Mouse (Mus musculus): ENCODE data around the gene Rbfox1.
A peak's percentile ranks its signal among the peaks of the same experiment; 100 is the strongest.

The Rbfox1 gene

DNA sequence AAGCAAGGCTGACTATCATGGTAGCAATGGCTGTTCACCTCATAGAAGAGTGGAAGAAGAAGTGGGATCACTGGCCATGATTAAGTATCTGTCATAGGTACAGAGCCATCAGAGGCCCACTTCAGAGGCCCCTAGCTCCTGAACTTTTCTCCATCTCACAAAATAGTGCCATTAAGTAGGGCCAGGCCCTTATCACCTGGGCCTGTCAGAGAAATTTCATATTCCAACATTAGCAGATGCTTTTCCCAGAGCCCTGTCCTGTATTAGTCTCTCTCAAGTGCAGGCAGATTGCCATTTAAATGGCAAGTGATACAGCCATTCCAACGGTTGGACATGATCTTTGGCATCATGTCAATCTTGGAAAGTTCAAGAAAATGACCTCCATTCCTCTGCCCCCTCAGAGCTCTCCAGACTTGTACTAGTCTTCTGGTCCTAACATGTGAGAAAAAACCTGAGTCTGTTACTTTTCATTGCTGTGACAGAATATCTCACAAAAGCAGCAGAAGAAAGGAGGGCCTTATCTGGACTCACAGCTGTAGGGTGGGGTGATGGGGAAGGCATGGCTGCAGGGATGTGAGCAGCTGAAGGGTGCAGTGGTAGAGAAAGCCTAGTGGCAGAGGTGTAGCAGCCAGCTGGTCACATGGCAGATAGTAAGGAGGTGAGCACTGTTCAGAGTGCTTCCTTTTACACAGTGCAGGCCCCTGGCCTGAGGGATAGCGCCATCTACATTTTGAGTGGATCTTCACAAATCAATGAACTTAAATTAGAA is 210.6 kb downstream of the Rbfox1 start:
- DNase-seq (ENCODE audit: low read depth, low spot score), result peak; percentile 83

DNA sequence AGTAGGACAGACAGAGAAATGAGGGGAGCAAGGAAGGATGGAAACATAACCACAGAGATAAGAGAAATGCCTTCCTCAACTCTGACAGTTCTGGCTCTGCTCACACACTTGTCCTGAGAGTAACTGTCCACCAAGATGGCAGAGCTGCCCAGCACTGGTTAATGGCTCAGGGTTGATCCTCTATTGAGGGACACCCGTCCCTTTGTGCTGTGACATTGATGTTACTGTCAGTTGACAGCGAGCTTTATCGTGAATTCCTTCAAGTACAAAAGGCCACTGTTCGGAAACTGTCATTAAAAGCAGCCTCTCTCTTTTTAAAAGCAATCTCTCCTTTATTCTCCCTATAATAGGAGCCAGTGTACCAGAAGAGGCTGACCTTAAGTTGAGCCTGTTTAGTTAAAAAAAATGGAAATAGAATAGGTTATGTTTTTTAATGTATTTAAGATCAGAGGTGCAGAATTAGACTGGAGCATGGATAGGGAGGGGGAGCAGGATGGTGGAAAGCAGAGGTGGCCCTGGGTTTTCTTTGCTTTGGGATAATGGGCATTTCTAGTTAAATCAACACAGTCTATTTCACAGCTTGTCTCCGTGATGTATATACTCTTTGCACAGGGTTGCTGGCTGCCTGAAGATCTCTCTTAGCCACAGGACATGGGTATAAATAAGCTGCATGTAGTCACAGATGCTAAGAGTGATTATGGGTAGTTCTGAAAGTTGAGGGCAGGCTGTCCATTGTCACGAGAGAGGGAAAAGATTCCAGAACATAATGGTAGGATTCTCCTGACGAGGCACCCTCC is 212.3 kb downstream of the Rbfox1 start:
- no peak for DNase-seq (ENCODE audit: low read depth, low spot score)

DNA sequence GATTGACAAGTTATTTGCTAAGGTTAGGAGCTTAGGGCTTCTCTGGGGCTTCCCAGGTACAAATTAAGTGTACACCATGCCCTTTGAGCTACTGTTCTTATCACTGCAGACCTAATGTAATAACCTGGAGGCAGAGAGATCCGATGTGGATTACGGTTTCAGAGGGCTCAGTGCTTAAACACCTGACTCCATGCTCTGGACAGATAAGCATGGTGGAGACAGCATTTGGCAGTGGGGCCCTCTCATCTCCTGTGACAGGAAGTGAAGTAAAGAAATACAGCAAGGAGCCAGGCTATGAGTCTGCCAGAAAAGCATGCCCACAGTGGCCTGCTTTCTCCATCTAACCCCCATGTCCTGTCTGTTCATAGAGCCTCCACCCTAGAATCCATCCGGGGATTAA is 213.0 kb downstream of the Rbfox1 start:
- DNase-seq (ENCODE audit: low read depth, low spot score), result no peak

DNA sequence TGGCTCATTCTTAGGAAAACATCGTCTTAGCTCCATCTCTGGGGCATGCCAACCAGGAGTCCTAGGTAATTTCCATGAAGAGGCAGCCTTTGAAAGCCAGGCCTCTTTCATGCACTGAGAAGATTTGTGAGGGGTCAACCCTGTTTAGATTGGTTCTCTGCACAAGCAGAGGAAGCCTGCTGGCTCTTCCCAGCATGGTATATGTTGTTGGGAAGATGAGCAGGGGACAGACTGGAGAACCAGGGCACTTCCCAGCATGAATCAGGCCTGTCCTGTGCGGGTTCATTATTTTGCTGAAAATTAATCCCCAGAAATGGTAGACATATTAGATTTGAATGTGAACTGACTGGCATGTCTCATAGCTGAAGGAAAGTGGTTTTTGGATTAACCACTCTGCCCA is 214.4 kb downstream of the Rbfox1 start:
- DNase-seq (ENCODE audit: low read depth, low spot score), result no peak

DNA sequence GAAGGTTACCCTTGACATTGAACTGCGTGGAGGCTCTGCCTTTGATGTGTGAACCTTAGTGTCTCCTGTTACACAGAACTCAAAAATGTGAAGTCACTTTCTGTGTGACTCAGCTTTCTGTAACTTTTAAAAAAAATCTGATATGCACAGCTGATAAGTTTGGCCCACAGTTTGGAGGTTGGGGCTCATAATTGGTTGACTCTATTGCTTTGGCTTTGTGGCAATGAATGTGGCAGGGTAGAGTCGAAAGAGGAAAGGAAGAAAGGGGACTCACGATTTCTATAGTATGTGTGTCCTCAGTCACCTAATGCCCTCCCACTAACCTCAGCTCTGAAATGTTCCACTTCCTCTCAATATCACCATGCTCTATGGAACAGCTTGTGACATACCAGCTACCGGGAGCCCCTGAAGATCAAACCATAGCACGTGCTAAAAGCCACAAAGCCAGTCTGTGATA is 215.3 kb downstream of the Rbfox1 start:
- peak; percentile 46 for DNase-seq (ENCODE audit: low read depth, low spot score)

DNA sequence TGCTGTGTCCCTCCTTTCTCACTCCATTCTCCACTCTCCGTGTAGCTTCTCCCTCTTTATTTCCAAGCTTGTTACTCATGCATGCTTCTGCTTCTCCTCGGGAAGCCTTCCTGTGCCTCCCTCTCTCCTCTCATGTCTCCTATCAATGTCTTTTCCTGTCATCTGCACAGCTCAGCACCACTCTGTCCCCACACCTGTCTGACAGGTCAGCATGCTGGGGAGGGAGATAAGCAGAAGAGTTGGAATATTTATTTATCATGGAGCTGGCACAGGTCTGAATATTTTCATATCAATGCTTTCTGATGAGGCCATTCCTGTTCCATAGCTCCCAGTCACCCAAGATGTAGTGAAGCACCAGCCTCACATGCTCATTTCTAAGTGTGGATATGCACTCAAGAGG is 218.6 kb downstream of the Rbfox1 start:
- DNase-seq (ENCODE audit: low read depth, low spot score), result no peak

DNA sequence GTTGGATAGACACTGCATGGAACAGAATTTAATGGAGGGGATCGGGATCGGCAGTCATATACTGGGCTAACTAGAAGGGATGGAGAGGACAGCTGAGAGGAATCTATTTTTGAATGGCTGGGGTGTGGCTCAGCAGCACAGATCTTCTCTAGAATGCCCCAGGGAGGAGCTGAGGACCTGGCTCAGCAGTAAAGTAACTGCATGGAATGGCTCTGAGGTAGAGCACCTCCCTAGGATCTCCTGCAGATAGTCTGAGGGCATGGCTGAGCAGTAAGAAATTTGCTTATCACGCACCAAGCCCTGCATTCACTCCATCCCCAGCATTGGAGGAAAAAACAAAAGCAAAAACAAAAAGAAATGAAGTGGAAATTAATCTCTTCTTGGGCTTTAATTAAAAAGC is 225.0 kb downstream of the Rbfox1 start:
- DNase-seq (ENCODE audit: low read depth, low spot score), result no peak

DNA sequence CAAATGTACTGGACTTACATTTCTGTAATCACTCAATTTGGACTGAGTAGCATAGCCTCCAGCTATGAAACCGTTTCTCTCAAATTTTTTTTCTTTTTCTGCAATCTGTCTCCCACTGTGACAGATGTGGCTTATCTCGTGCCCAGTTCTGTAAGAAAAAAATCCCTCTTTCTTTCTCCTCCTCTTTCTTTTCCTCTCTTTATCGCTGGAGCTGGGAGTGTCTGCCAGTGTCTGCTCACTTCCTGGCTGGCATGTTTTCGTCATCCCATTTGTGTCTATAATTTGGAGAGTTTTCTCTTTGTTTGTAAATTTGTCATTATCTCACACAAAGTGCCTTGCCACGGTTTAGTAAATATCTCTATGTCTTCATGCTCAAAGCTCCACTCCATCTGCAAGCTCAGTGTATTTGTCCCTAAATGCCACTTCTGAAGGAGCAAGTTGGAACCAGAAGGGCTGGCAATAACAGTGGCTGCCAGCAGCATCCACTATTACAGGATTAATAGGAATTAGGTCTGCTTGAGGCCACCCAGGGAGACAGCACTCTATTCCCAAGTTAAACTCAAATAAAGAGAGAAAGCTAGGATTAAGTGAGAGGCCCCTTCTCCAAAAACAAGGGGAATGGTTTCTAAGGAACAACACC is 228.8 kb downstream of the Rbfox1 start:
- DNase-seq (ENCODE audit: low read depth, low spot score), result no peak

DNA sequence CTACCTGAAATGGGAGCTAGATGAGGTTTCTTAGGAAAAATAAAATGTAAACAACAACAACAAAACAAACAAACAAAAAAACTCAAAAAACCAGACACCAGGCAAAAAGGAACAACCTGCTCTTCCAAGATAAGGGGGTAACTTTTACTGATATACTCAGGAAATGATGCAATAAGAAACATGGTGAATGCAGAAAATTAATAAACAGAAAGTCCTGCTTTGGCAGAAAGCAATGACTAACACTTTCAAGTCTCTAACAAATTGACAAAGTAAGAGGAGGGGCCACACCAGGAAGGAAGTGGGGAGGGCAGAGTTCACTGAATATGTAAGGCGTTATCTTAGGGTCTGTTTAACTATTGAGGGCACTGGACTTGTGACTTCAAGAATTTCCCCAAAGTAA is 234.3 kb downstream of the Rbfox1 start:
- peak; percentile 20 for DNase-seq (ENCODE audit: low read depth, low spot score)

DNA sequence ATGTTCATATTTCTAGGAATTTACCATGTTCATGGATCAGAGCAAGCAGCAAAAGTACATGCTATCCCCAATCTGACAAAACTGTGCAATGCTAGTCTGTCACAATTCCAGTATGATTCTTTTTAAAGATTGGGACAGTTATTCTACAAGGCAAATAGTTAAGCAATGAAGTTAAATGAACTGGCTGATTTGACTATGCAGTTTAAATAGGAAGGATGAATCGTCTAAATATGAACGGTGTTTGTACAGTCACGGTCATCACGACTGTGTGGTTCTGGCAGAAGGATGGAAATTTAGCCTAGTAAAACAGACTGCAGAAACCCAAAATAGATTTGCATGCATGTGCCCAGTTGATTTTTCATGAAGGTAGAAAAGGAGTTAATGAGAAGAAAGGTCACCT is 236.1 kb downstream of the Rbfox1 start:
- no peak for DNase-seq (ENCODE audit: low read depth, low spot score)

DNA sequence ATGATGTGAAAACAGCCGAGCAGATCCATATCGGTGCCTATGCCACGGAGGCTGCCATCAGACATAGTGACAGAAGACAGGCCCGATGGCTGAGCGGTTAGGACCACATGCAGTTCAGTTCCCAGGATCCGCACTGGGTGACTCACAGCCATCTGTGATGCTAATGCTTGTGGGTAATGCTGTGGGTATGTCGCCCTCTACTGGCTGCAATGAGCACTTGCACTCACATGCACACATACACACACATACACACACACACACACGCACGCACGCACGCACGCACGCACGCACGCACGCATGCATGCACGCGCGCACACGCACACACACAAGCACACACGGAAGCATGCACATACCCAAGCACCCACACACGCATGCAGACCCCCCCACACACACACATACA is 237.7 kb downstream of the Rbfox1 start:
- DNase-seq (ENCODE audit: low read depth, low spot score), result no peak

DNA sequence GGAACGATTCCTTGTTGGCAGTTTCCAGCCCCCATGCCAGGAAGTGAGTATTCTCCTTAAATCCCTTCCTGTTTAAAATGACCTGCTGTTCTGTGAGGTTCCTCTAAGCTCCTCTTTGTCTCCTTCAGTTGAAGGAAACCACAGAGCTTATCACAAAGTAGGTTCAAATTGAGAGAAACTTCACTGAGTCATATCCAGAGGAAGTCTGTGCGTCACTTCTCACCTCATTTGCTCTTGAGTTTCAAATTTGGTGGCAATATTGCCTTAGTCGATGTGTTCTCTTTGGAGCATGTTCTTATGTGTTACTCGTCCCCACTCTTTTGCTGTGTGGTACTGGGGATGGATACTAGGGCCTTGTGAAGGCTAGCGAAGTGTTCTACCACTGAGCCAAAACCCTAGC is 243.2 kb downstream of the Rbfox1 start:
- DNase-seq (ENCODE audit: low read depth, low spot score), result no peak

DNA sequence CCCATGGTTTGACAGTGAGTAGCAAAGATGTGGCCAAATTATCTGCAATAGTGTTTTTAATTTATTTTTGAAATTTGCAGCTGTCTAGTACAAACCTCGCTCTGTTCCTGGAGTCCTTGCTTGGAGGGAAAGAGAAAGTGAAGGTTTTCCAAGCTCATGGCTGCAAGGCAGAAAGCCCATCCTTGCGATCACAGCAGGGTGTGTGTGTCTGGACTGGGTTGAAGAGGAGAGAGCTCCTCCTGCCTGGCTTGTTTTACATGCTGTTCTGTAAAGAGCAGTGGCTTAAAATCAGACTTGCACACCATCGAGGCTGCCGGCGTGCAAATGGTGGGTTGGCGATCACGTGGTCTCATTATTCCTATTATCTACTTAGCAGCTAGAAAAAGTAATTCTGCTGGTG is 249.9 kb downstream of the Rbfox1 start:
- DNase-seq (ENCODE audit: low read depth, low spot score), result no peak

DNA sequence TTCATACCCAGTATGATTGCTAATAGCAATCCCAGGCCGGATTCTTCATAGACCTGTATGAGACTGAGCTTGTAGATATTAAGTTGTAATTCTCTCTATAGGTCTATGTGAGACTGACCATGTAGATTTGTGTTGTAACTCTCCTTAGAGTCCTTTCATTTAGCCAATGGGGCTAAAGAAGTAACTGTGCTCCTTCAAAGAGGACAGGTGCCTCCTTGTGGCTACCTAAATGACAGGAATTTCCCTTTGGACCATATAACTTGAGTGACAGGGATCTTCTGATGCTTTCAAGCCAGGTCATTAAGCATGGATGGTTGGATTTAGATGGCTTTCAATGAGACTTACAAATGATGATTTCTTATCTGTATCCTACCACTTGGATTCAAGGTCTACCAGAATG is 254.3 kb downstream of the Rbfox1 start:
- peak; percentile 6 for DNase-seq (ENCODE audit: low read depth, low spot score)

DNA sequence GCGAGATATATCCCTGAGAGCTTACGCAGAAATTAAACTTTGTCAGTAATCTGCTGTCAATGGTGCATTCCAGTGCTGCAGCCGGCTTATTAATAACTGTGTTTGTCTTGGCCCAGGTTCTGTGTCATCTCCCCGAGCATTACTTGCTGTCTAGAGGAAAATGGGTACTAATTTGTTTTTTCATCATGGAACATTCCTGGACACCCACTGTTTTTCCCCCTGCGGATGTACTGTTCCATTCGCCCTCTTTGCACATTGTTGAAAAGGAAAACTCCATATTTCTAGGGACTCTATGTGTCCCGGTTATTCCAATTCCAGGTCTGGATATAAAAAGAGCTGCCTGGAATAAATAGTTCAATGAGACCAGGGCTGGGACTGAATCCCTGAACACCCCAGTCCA is 262.8 kb downstream of the Rbfox1 start:
- DNase-seq (ENCODE audit: low read depth, low spot score), result no peak

DNA sequence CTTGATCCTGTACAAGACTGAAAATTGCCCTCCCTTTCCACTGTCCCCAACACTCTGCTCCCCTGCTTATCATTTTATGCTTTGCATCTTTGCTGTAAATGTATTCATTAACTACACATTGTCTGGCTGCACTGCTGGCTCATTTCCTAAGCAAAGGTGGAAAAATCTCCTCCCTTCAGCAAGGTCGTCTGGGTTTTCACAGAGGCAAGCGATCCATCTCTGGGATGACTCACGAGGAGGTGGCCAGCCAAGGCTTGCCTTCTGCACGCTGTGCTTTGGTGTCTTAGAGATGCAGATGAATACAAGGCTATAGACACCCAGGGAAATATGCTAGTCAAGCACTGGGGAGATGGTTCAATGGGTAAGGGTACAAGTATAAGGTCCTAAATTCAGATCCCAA is 264.2 kb downstream of the Rbfox1 start:
- DNase-seq (ENCODE audit: low read depth, low spot score), result no peak

DNA sequence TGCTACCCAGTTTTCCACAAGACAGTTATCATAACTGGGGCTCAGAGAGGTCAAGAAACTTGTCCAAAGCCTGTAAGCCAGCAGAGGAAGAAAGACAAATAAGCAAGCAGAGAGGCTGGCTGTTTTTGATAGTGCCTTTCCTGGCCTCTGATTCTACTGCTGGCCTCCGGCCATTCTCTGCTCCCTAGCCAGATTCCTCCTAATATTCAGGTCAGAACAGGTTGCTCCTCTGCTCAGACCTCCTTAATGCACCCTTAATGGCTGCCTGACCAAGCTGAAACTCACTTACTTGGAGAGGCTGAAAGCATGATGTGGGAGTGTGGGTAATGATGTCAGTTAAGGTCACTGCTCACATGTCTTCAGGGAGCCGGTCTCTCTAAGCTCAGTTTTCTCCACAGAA is 270.4 kb downstream of the Rbfox1 start:
- no peak for DNase-seq (ENCODE audit: low read depth, low spot score)

DNA sequence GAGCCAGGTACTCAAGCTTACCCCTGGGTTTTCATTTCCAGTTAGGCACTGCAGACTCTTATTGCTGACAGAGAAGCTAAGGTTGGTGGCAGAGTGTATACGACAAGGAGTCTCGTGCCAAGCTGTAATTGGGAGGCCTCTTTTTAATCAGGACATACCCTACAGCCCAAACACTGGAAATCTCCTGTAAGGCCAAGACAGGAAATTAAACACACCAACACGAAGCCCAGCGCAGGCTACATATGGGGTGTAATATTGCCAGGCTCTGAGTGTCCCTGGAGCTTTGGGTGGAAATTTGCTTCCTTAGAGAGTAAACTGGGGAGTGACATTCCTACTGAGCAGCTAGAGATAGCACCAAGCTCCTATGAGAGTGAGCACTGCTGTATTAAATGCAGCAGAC is 279.3 kb downstream of the Rbfox1 start:
- DNase-seq (ENCODE audit: low read depth, low spot score), result no peak

DNA sequence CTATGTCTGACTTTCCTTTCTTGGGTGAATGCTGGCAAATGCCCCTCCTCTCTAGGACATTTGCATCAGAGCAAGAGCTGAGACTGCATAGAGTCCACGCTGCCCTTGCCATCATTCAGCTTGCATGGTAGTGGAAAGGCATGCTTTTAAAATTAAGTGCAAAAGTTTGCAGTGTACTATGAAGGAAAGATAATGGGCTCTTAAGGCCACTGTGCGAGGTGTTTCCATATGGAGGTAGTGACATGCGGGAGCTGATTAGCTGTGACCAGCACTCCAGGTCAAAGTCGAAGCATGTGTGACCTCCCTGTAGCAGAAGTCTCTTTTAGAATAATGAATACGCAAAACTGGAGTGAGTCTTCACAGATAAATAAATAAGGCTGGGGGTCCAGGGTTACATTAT is 284.2 kb downstream of the Rbfox1 start:
- no peak for DNase-seq (ENCODE audit: low read depth, low spot score)

DNA sequence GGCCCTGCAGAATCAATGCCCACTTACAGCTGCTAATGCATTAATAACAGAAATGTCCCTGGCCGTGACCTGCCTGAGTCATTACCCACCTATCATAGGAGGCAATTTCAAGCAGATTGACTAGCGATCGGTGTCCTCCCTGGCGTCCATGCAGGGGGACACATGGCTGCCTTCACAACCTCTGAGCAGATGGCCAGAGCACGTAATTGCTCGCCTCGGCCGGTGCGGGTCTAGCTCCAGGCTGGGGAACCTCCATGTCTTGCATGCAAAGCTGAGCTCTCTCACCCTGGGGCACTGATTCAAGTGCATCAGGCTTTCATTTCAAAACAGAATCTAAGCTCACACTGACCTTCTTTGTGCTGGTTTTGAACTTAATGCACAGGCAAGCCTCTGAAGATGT is 295.7 kb downstream of the Rbfox1 start:
- no peak for DNase-seq (ENCODE audit: low read depth, low spot score)

DNA sequence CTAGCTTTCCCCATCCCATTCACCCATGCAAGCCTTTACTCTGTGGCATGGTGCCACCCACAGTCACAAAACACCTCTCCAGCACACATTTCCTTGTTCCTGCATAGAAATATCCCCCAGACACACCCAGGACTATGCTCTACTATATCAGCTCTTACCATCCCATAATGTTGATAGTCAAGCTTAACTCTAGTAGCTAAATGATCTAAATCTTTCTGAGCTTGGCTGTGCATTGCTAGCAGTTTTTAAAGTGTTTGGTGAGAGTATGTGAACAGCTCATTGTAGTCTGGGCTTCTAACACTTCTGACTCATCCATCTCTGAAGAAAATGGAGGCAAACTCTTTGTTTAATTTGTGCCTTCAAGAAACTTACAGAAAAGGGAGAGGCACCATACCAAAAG is 297.2 kb downstream of the Rbfox1 start:
- DNase-seq (ENCODE audit: low read depth, low spot score), result no peak

DNA sequence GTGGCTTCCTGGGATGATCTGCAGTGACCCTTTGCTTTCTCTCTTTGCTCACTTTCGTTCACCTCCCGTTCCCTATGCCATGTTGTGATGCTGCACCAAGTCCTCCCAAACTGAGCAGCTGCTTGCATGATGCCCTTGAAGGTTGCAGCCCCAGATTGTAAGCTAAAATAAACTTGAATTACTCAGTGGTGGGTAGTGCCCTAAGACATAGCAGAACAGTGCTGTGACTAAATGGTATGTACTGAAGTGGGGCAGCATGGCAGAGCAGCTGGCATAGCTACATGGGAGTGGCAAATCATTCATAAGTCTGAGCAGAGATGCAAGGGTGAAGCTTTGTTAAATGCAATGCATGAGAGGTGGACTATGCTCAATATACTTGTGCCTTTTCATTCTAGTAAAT is 307.2 kb downstream of the Rbfox1 start:
- no peak for DNase-seq (ENCODE audit: low read depth, low spot score)

DNA sequence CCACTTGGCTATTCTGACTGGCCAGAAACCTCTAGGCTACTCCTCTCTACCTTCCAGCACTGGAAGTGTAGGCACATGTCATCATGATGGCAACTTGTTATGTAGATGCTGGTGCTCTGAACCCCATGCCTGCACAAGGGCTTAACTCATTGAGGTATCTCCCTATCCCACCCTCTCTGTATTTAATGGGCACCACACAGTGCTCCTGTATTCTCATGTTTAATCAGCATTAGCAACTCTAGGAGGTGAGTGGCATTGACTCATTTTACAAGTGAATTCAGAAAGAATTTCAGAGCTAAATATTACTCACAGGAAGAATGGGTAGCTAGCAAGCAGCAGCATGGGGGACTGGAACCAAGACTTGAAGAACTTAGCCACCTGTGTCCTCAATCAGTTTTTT is 321.3 kb downstream of the Rbfox1 start:
- DNase-seq (ENCODE audit: low read depth, low spot score), result no peak
